In the genomic region with DNA sequence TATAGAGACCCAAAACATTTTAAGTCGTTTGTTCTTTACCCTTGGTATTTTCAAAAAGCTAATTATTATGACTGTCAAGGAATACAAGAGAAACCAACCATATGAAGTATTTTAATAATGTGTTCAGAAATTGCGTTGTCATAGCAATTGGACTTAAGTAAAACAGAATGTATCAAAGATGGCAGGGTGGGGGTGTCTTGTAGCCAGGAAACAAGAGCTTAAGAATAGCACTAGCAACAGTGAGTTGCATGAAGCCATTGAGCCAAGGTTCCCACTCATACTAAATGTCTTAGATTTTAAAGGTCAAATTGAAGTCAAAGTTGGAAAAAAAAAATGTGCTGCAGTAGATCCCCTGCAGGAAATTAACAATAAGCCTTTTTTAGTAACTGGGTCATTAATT, we compare ENCODE assay signal across 8 mouse cellular contexts. TPM values are rescaled to one million over a fixed set of nuclear protein-coding genes. Genes with fewer than 3 reads are reported as not detected.
A peak's percentile ranks its signal among the peaks of the same experiment; 100 is the strongest.
DNase-seq lines count a peak whose midpoint lies in the region; ATAC-seq and TF ChIP-seq lines count a peak whose summit lies in the region.

No protein-coding gene starts in this region.

- H3K36me3 ChIP-seq in heart, embryonic 13.5 days, result peaks cover 26% of the 10 kb centered on the region
- H3K36me3 ChIP-seq in E14TG2a.4 (ENCODE audit: insufficient read depth, low read length), result peaks cover 40% of the 10 kb centered on the region
- H3K36me3 ChIP-seq in forebrain, embryonic 16.5 days (ENCODE audit: control insufficient read depth, insufficient read depth), result no peaks in the 10 kb centered on the region
- no peaks in the 10 kb centered on the region for H3K36me3 ChIP-seq in liver, postnatal 0 days (replicated peaks; ENCODE audit: insufficient read depth, low read length)

- peak overlapping the region; percentile 100 for H3K9ac ChIP-seq in heart, embryonic 13.5 days
- H3K9ac ChIP-seq in forebrain, embryonic 16.5 days (replicated peaks; ENCODE audit: low read depth, low read length), result peak overlapping the region; percentile 99
- no peak overlapping the region for H3K9ac ChIP-seq in liver, postnatal 0 days (replicated peaks)

- H3K4me1 ChIP-seq in heart, embryonic 13.5 days, result peaks cover 71% of the 10 kb centered on the region
- peaks cover 77% of the 10 kb centered on the region for H3K4me1 ChIP-seq in E14TG2a.4 (replicated peaks; ENCODE audit: low read depth, low read length)
- H3K4me1 ChIP-seq in forebrain, embryonic 16.5 days (replicated peaks; ENCODE audit: control insufficient read depth, insufficient read depth, low read length), result peaks cover 59% of the 10 kb centered on the region
- peaks cover 14% of the 10 kb centered on the region for H3K4me1 ChIP-seq in liver, postnatal 0 days (ENCODE audit: insufficient read depth)

- peak overlapping the region; percentile 96 for H3K27ac ChIP-seq in heart, embryonic 13.5 days (replicated peaks)
- H3K27ac ChIP-seq in forebrain, embryonic 16.5 days (ENCODE audit: low read length), result no peak overlapping the region
- no peak overlapping the region for H3K27ac ChIP-seq in liver, postnatal 0 days (ENCODE audit: low read depth)

- ATAC-seq in heart, embryonic 13.5 days (ENCODE audit: extremely low read depth, insufficient number of reproducible peaks, low FRiP score, low TSS enrichment), result no peak
- ATAC-seq in forebrain, embryonic 16.5 days, result no peak
- ATAC-seq in liver, postnatal 0 days, result no peak

- H3K27me3 ChIP-seq in heart, embryonic 13.5 days (replicated peaks), result no peaks in the 10 kb centered on the region
- H3K27me3 ChIP-seq in E14TG2a.4 (ENCODE audit: insufficient read depth, low read length), result no peaks in the 10 kb centered on the region
- H3K27me3 ChIP-seq in forebrain, embryonic 16.5 days (replicated peaks; ENCODE audit: control insufficient read depth, insufficient read depth, low read length), result no peaks in the 10 kb centered on the region
- peaks cover 9% of the 10 kb centered on the region for H3K27me3 ChIP-seq in liver, postnatal 0 days (ENCODE audit: insufficient read depth, low read length)

- peak overlapping the region; percentile 71 for H3K4me2 ChIP-seq in heart, embryonic 13.5 days
- peak overlapping the region; percentile 75 for H3K4me2 ChIP-seq in forebrain, embryonic 16.5 days (ENCODE audit: low read length)
- peak overlapping the region; percentile 77 for H3K4me2 ChIP-seq in liver, postnatal 0 days (ENCODE audit: low read depth, low read length)

- peak overlapping the region; percentile 96 for H3K4me3 ChIP-seq in heart, embryonic 13.5 days
- H3K4me3 ChIP-seq in E14TG2a.4 (replicated peaks; ENCODE audit: low read length), result peak overlapping the region; percentile 93; the same call in 1 of the 2 replicates
- H3K4me3 ChIP-seq in forebrain, embryonic 16.5 days (replicated peaks; ENCODE audit: low read length), result peak overlapping the region; percentile 62
- H3K4me3 ChIP-seq in liver, postnatal 0 days (ENCODE audit: low read depth, low read length), result peak overlapping the region; percentile 78; the same call in 1 of the 2 replicates

- H3K9me3 ChIP-seq in heart, embryonic 13.5 days, result no peaks in the 10 kb centered on the region
- H3K9me3 ChIP-seq in E14TG2a.4 (ENCODE audit: low read length), result no peaks in the 10 kb centered on the region
- H3K9me3 ChIP-seq in forebrain, embryonic 16.5 days (ENCODE audit: control insufficient read depth, low read length), result no peaks in the 10 kb centered on the region
- H3K9me3 ChIP-seq in liver, postnatal 0 days (ENCODE audit: low read length), result no peaks in the 10 kb centered on the region

- no peak for TF ChIP-seq CTCF in E14TG2a.4 (conservative IDR thresholded peaks at IDR 0.05; ENCODE audit: low read length)
- TF ChIP-seq CTCF in liver, postnatal 0 days (IDR thresholded peaks at IDR 0.05; ENCODE audit: low read depth), result no peak

- WGBS in heart, embryonic 13.5 days, result 66% methylated on average over 2 of the region's 2 CpGs
- 54% methylated on average over 2 of the region's 2 CpGs for WGBS in forebrain, embryonic 16.5 days
- WGBS in liver, postnatal 0 days (ENCODE audit: insufficient replicate concordance), result 60% methylated on average over 2 of the region's 2 CpGs

- no peak for TF ChIP-seq EP300 in liver, postnatal 0 days (IDR thresholded peaks at IDR 0.05; ENCODE audit: low read depth)

- no peak for DNase-seq in heart, adult 11 months
- DNase-seq in liver, postnatal 0 days, result no peak
- DNase-seq in cerebellum, postnatal 14 days, result no peak
- no peak for DNase-seq in frontal cortex, postnatal 14 days (ENCODE audit: low spot score in 2 of 2)
- no peak for DNase-seq in adrenal gland, postnatal 10 days

RNA-seq across cellular contexts. Expression of a gene that starts 1.5 kb away (rescaled TPM):
- polyA plus RNA-seq in heart, embryonic 13.5 days (2015; fragmentation: Nextera tagmentation; extraction: Ambion mirVana), result 86.6 and 89.5 TPM in 2 replicates
- polyA plus RNA-seq in forebrain, embryonic 16.5 days (2015; fragmentation: Nextera tagmentation; extraction: Ambion mirVana), result 243 and 294 TPM in 2 replicates
- 14.9 and 17.2 TPM in 2 replicates for polyA plus RNA-seq in liver, postnatal 0 days (2015; fragmentation: Nextera tagmentation; extraction: Ambion mirVana)
- 100 to 1,000 TPM; 200 to 226 TPM for total RNA-seq in adrenal gland, postnatal 10 days (2021)

RNA-seq across cellular contexts. Expression of a gene that starts 31.6 kb away (rescaled TPM):
- polyA plus RNA-seq in heart, embryonic 13.5 days (2015; fragmentation: Nextera tagmentation; extraction: Ambion mirVana), result 33.1 and 39.7 TPM in 2 replicates
- polyA plus RNA-seq in forebrain, embryonic 16.5 days (2015; fragmentation: Nextera tagmentation; extraction: Ambion mirVana), result 98.6 and 101 TPM in 2 replicates
- polyA plus RNA-seq in liver, postnatal 0 days (2015; fragmentation: Nextera tagmentation; extraction: Ambion mirVana), result 13.4 and 14.7 TPM in 2 replicates
- total RNA-seq in adrenal gland, postnatal 10 days (2021), result 10 to 100 TPM; 31.8 to 36.5 TPM
